Mouse (Mus musculus) lung, adult 2 months (tissue): ENCODE measurements around the gene Pcbp4.

Experiments
- CTCF ChIP-seq: fragments of 200-500 bp; IDR thresholded peaks from 2 replicates; pipeline ENCODE4 v1.5.1; 2011; ENCODE audit warnings: mild to moderate bottlenecking, low read length, control low read depth; ENCODE audit not compliant: insufficient read depth
- POLR2A ChIP-seq: fragments of 200-500 bp; IDR thresholded peaks from 2 replicates; pipeline ENCODE4 v1.6.1; 2011; ENCODE audit warnings: low read depth, mild to moderate bottlenecking, control low read depth, low read length, borderline replicate concordance; ENCODE audit errors: extremely low read depth

- TF ChIP-seq POLR2A (no peak), CTCF (no peak)
These were observed 48.8 kb downstream of the Pcbp4 start for GRCm38 (mm10) chr9:106501846-106502245.
